Mouse (Mus musculus) forebrain, embryonic 14.5 days (tissue): ENCODE measurements around the gene Maml3. TPM values are rescaled to one million over a fixed set of nuclear protein-coding genes. Genes with fewer than 3 reads are reported as not detected.
A peak's percentile ranks its signal among the peaks of the same experiment; 100 is the strongest.

Source experiments
- ATAC-seq: fragments of 200-750 bp; cut with Nextera tagmentation; 2 replicates; pipeline ENCODE4 v1.8.0; 2017; ENCODE audit warnings: mild to moderate bottlenecking, moderate library complexity
- DNase-seq: peaks from one replicate; pipeline ENCODE4 v3.0.0-alpha.2; 2015; ENCODE audit warnings: low spot score
- H3K27ac ChIP-seq: fragments of 300-500 bp; sonication (generic); 2 replicates; pipeline ENCODE4 v1.5.1; 2014; ENCODE audit warnings: low read depth, mild to moderate bottlenecking, control low read depth, low read length, moderate library complexity
- H3K27me3 ChIP-seq: fragments of 300-500 bp; sonication (generic); replicated peaks from 2 replicates; pipeline ENCODE4 v1.6.1; 2014; ENCODE audit warnings: low read length, control low read depth, mixed read lengths; ENCODE audit not compliant: control insufficient read depth, insufficient read depth
- H3K36me3 ChIP-seq: fragments of 300-500 bp; sonication (generic); 2 replicates; pipeline ENCODE4 v1.6.1; 2014; ENCODE audit warnings: low read length, control low read depth; ENCODE audit not compliant: control insufficient read depth, insufficient read depth
- H3K4me1 ChIP-seq: fragments of 300-500 bp; sonication (generic); 2 replicates; pipeline ENCODE4 v1.6.1; 2014; ENCODE audit warnings: antibody characterized with exemption, low read length, control low read depth; ENCODE audit not compliant: control insufficient read depth, insufficient read depth
- H3K4me2 ChIP-seq: fragments of 300-500 bp; sonication (generic); 2 replicates; pipeline ENCODE4 v1.6.1; 2014; ENCODE audit warnings: mild to moderate bottlenecking, control low read depth, low read length
- H3K4me3 ChIP-seq: fragments of 300-500 bp; sonication (generic); 2 replicates; pipeline ENCODE4 v1.5.1; 2014; ENCODE audit warnings: low read depth, low read length, control low read depth
- H3K9ac ChIP-seq: fragments of 300-500 bp; sonication (generic); 2 replicates; pipeline ENCODE4 v1.6.1; 2014; ENCODE audit warnings: mild to moderate bottlenecking, low read length, control low read depth, moderate library complexity
- H3K9me3 ChIP-seq: fragments of 300-500 bp; sonication (generic); replicated peaks from 2 replicates; pipeline ENCODE4 v1.6.1; 2016; ENCODE audit warnings: low read length, control low read depth, mixed read lengths; ENCODE audit not compliant: control insufficient read depth
- WGBS: fragments of 180-500 bp; shearing (Covaris S2); extraction: QIAGEN DNeasy Blood & Tissue Kit; methylation state at CpG from one replicate; pipeline ENCODE4 v1.1.7; 2014; 5-methylcytosine and 5-hydroxymethylcytosine counted together
- polyA plus RNA-seq: library from polyadenylated mRNA; unstranded; fragments of >200 nt; fragmentation: Nextera tagmentation; extraction: Ambion mirVana; gene quantifications from 2 replicates; pipeline ENCODE4 v1.2.1, GENCODE M21; 2014

Maml3 gene
- polyA plus RNA-seq, 1 experiment from 2014 or later: 4.2 TPM

GRCm38 (mm10) chr3:51885487-51885886 is 219.4 kb downstream of the Maml3 start:
- Histone ChIP-seq H3K4me3 (no peak overlapping the region), H3K9me3 (no peaks in the 10 kb centered on the region), H3K4me1 (peaks cover 37% of the 10 kb centered on the region), H3K36me3 (no peaks in the 10 kb centered on the region), H3K27me3 (no peaks in the 10 kb centered on the region), H3K4me2 (no peak overlapping the region), H3K9ac (no peak overlapping the region), H3K27ac (no peak overlapping the region)
- 89% methylated on average over 5 of the region's 5 CpGs for WGBS
- ATAC-seq: no peak
- no peak for DNase-seq

GRCm38 (mm10) chr3:51881981-51882380 is 222.9 kb downstream of the Maml3 start:
- no peak for ATAC-seq
- WGBS: 77% methylated on average over 10 of the region's 10 CpGs

GRCm38 (mm10) chr3:51881393-51881792 is 223.5 kb downstream of the Maml3 start:
- no peaks in the 10 kb centered on the region for H3K9me3 ChIP-seq
- no peak overlapping the region for H3K27ac ChIP-seq
- ATAC-seq: no peak
- DNase-seq: no peak
- 66% methylated on average over 2 of the region's 2 CpGs for WGBS
- no peak overlapping the region for H3K4me3 ChIP-seq
- H3K36me3 ChIP-seq: no peaks in the 10 kb centered on the region
- no peaks in the 10 kb centered on the region for H3K27me3 ChIP-seq
- H3K4me2 ChIP-seq: no peak overlapping the region
- H3K4me1 ChIP-seq: peaks cover 14% of the 10 kb centered on the region
- H3K9ac ChIP-seq: no peak overlapping the region

More at GRCm38 (mm10) chr3:51881981-51882380, 222.9 kb downstream of the Maml3 start:
- Histone ChIP-seq H3K36me3 (no peaks in the 10 kb centered on the region), H3K4me3 (no peak overlapping the region), H3K4me2 (no peak overlapping the region), H3K4me1 (peaks cover 14% of the 10 kb centered on the region), H3K9ac (no peak overlapping the region), H3K27ac (no peak overlapping the region), H3K9me3 (no peaks in the 10 kb centered on the region), H3K27me3 (no peaks in the 10 kb centered on the region)
- no peak for DNase-seq

GRCm38 (mm10) chr3:51880506-51881036 is 224.3 kb downstream of the Maml3 start:
- DNase-seq (peak; percentile 56), ATAC-seq (peak; percentile 11; the same call in 1 of the 2 replicates)
- Histone ChIP-seq H3K27ac (peak overlapping the region; percentile 35; the same call in 1 of the 2 replicates), H3K4me2 (0 out of 2 replicates have a peak overlapping the region, but pooled peaks have one; percentile 18), H3K27me3 (no peaks in the 10 kb centered on the region), H3K4me1 (peaks cover 14% of the 10 kb centered on the region), H3K36me3 (no peaks in the 10 kb centered on the region), H3K4me3 (no peak overlapping the region), H3K9me3 (no peaks in the 10 kb centered on the region), H3K9ac (peak overlapping the region; percentile 1; the same call in 1 of the 2 replicates)
- 49% methylated on average over 8 of the region's 8 CpGs for whole genome bisulfite sequencing

- DNase-seq (no peak), ATAC-seq (no peak)
- Histone ChIP-seq H3K27ac (no peak overlapping the region), H3K9ac (no peak overlapping the region), H3K4me3 (no peak overlapping the region), H3K4me2 (no peak overlapping the region), H3K27me3 (no peaks in the 10 kb centered on the region), H3K4me1 (peaks cover 14% of the 10 kb centered on the region), H3K9me3 (no peaks in the 10 kb centered on the region), H3K36me3 (no peaks in the 10 kb centered on the region)
- 90% methylated on average over 11 of the region's 11 CpGs for WGBS
These were observed 225.7 kb downstream of the Maml3 start for GRCm38 (mm10) chr3:51879211-51879610.

- Histone ChIP-seq H3K4me2 (no peak overlapping the region), H3K4me3 (no peak overlapping the region), H3K9ac (no peak overlapping the region), H3K9me3 (no peaks in the 10 kb centered on the region), H3K27me3 (no peaks in the 10 kb centered on the region), H3K36me3 (no peaks in the 10 kb centered on the region), H3K27ac (no peak overlapping the region), H3K4me1 (peaks cover 14% of the 10 kb centered on the region)
- 92% methylated on average over 9 of the region's 9 CpGs for WGBS
- ATAC-seq (no peak), DNase-seq (no peak)
These were observed 226.3 kb downstream of the Maml3 start for GRCm38 (mm10) chr3:51878577-51878976.

- H3K9ac ChIP-seq: no peak overlapping the region
- no peak for ATAC-seq
- H3K9me3 ChIP-seq: no peaks in the 10 kb centered on the region
- H3K4me2 ChIP-seq: no peak overlapping the region
- H3K27me3 ChIP-seq: no peaks in the 10 kb centered on the region
- WGBS: 93% methylated on average over 9 of the region's 9 CpGs
- H3K4me3 ChIP-seq: no peak overlapping the region
- no peak overlapping the region for H3K27ac ChIP-seq
- peaks cover 18% of the 10 kb centered on the region for H3K4me1 ChIP-seq
- no peaks in the 10 kb centered on the region for H3K36me3 ChIP-seq
- DNase-seq: no peak
These were observed 228.1 kb downstream of the Maml3 start for GRCm38 (mm10) chr3:51876729-51877128.

GRCm38 (mm10) chr3:51875629-51876028 is 229.2 kb downstream of the Maml3 start:
- DNase-seq (no peak), ATAC-seq (no peak)
- no peaks in the 10 kb centered on the region for H3K36me3 ChIP-seq
- H3K9ac ChIP-seq: no peak overlapping the region
- peaks cover 13% of the 10 kb centered on the region for H3K4me1 ChIP-seq
- H3K9me3 ChIP-seq: no peaks in the 10 kb centered on the region
- H3K27me3 ChIP-seq: no peaks in the 10 kb centered on the region
- no peak overlapping the region for H3K4me3 ChIP-seq
- WGBS: 90% methylated on average over 4 of the region's 4 CpGs
- H3K4me2 ChIP-seq: no peak overlapping the region
- H3K27ac ChIP-seq: no peak overlapping the region

- Histone ChIP-seq H3K27ac (no peak overlapping the region), H3K27me3 (no peaks in the 10 kb centered on the region), H3K36me3 (no peaks in the 10 kb centered on the region), H3K4me1 (peaks cover 17% of the 10 kb centered on the region), H3K9me3 (no peaks in the 10 kb centered on the region), H3K4me3 (no peak overlapping the region), H3K9ac (no peak overlapping the region), H3K4me2 (no peak overlapping the region)
- WGBS: 49% methylated on average over 3 of the region's 3 CpGs
- ATAC-seq: no peak
- DNase-seq: peak; percentile 46
These were observed 230.6 kb downstream of the Maml3 start for GRCm38 (mm10) chr3:51874252-51874651.
